ENCODE assay signal across 9 mouse cellular contexts in the genomic region with DNA sequence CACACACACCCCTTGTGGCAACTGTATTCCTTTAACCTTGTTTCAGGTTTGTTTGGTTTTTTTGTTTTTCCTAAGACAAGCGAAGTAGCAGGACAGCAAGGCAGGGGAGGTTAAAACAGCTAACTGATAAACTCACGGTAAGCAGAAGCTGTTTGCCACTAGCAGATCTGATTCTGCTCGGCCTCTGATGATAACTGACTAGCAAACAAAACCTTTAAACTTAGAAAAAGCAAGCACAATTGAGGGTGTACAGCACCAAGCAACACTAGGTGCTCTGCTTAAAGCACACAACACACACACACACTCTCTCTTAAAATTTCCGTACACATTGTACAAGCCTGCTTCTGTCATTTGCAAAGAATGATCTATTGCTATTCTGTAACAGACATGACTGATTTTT. TPM values are rescaled to one million over a fixed set of nuclear protein-coding genes. Genes with fewer than 3 reads are reported as not detected.
DNase-seq lines count a peak whose midpoint lies in the region; ATAC-seq lines count a peak whose summit lies in the region.
"Had no signal": no experiment of that assay in that cellular context is flagged by ENCODE, and none has a peak within 500 bp of the region (broad histone marks: within the 10 kb centered on the region; RNA-seq: fewer than 3 reads in every experiment).

No protein-coding gene starts in this region.

- peaks cover 48% of the 10 kb centered on the region for H3K4me1 ChIP-seq in heart, embryonic 15.5 days (replicated peaks)
- peaks cover 12% of the 10 kb centered on the region for H3K4me1 ChIP-seq in brown adipose tissue, adult 24 weeks (ENCODE audit: control insufficient read depth, insufficient read depth, insufficient read length, low read length)
- peaks cover 5% of the 10 kb centered on the region; the same call in 1 of the 2 replicates for H3K4me1 ChIP-seq in hindbrain, embryonic 11.5 days (replicated peaks; ENCODE audit: control insufficient read depth, insufficient read depth, low read length)
- peaks cover 74% of the 10 kb centered on the region for H3K4me1 ChIP-seq in midbrain, embryonic 13.5 days (replicated peaks)

- DNase-seq in heart, postnatal 4 days, result no peak
- DNase-seq in hindbrain, embryonic 11.5 days (ENCODE audit: low spot score), result peak; percentile 39
- DNase-seq in lung, postnatal 10 days, result no peak
- DNase-seq in urinary bladder, postnatal 14 days (ENCODE audit: low spot score), result no peak

- 23% methylated on average over 4 of the region's 4 CpGs for WGBS in heart, embryonic 15.5 days
- 31% methylated on average over 4 of the region's 4 CpGs for WGBS in hindbrain, embryonic 11.5 days
- WGBS in midbrain, embryonic 13.5 days, result 24% methylated on average over 4 of the region's 4 CpGs

- peaks cover 5% of the 10 kb centered on the region; the same call in 1 of the 2 replicates for H3K36me3 ChIP-seq in heart, embryonic 15.5 days
- peaks cover 6% of the 10 kb centered on the region; the same call in 1 of the 2 replicates for H3K36me3 ChIP-seq in hindbrain, embryonic 11.5 days (ENCODE audit: control insufficient read depth, insufficient read depth, low read length)
- H3K36me3 ChIP-seq in midbrain, embryonic 13.5 days, result peaks cover 14% of the 10 kb centered on the region

- H3K27ac ChIP-seq in heart, embryonic 15.5 days, result peak overlapping the region; percentile 97
- peak overlapping the region; percentile 88 for H3K27ac ChIP-seq in brown adipose tissue, adult 24 weeks (replicated peaks; ENCODE audit: low read depth, low read length)
- peak overlapping the region; percentile 39; the same call in 1 of the 2 replicates for H3K27ac ChIP-seq in hindbrain, embryonic 11.5 days (ENCODE audit: low read depth, low read length)
- peak overlapping the region; percentile 93 for H3K27ac ChIP-seq in midbrain, embryonic 13.5 days

- ATAC-seq in heart, embryonic 15.5 days (replicated peaks; ENCODE audit: insufficient number of reproducible peaks, insufficient read depth, low FRiP score, low read depth), result no peak
- no peak for ATAC-seq in hindbrain, embryonic 11.5 days (ENCODE audit: low FRiP score)
- ATAC-seq in midbrain, embryonic 13.5 days, result no peak
- ATAC-seq in monocyte, adult 5-6 weeks (replicated peaks; ENCODE audit: insufficient number of reproducible peaks, low FRiP score, low TSS enrichment, poor library complexity, severe bottlenecking), result no peak
- ATAC-seq: Patski had no signal

- H3K4me3 ChIP-seq in heart, embryonic 15.5 days, result peak overlapping the region; percentile 52
- H3K4me3 ChIP-seq in brown adipose tissue, adult 24 weeks (ENCODE audit: insufficient read depth, low read depth, low read length), result peak overlapping the region; percentile 48
- H3K4me3 ChIP-seq in hindbrain, embryonic 11.5 days (ENCODE audit: low read depth, low read length), result peak overlapping the region; percentile 44
- peak overlapping the region; percentile 44 for H3K4me3 ChIP-seq in midbrain, embryonic 13.5 days (replicated peaks)

- H3K9me3 ChIP-seq in heart, embryonic 15.5 days (replicated peaks), result no peaks in the 10 kb centered on the region
- no peaks in the 10 kb centered on the region for H3K9me3 ChIP-seq in hindbrain, embryonic 11.5 days (ENCODE audit: control insufficient read depth, low read length)
- H3K9me3 ChIP-seq in midbrain, embryonic 13.5 days, result no peaks in the 10 kb centered on the region

- no peaks in the 10 kb centered on the region for H3K27me3 ChIP-seq in heart, embryonic 15.5 days
- no peaks in the 10 kb centered on the region for H3K27me3 ChIP-seq in hindbrain, embryonic 11.5 days (ENCODE audit: control insufficient read depth, insufficient read depth, low read length)
- no peaks in the 10 kb centered on the region for H3K27me3 ChIP-seq in midbrain, embryonic 13.5 days
- H3K27me3 ChIP-seq: Patski had no signal

- peak overlapping the region; percentile 70 for H3K9ac ChIP-seq in heart, embryonic 15.5 days
- H3K9ac ChIP-seq in hindbrain, embryonic 11.5 days (ENCODE audit: low read depth, low read length), result peak overlapping the region; percentile 32; the same call in 1 of the 2 replicates
- H3K9ac ChIP-seq in midbrain, embryonic 13.5 days (replicated peaks), result peak overlapping the region; percentile 66

- peak overlapping the region; percentile 85 for H3K4me2 ChIP-seq in heart, embryonic 15.5 days
- H3K4me2 ChIP-seq in hindbrain, embryonic 11.5 days (replicated peaks; ENCODE audit: low read depth, low read length), result peak overlapping the region; percentile 50
- H3K4me2 ChIP-seq in midbrain, embryonic 13.5 days (replicated peaks), result peak overlapping the region; percentile 65

RNA-seq across cellular contexts. Expression of gene Irs1, which starts 6.8 kb away (rescaled TPM):
- polyA plus RNA-seq in heart, embryonic 15.5 days (2015; fragmentation: Nextera tagmentation; extraction: Ambion mirVana), result 9.1 and 9.3 TPM in 2 replicates
- total RNA-seq in heart, postnatal 4 days (2021), result 10 to 100 TPM; 39.4 to 43.1 TPM
- 10.1 and 11.7 TPM in 2 replicates for polyA plus RNA-seq in brown adipose tissue, adult 24 weeks (2012; ENCODE audit: insufficient read depth, insufficient read length, missing spikeins)
- 7.4 and 8.7 TPM in 2 replicates for polyA plus RNA-seq in hindbrain, embryonic 11.5 days (2014; fragmentation: Nextera tagmentation; extraction: Ambion mirVana)
- polyA plus RNA-seq in midbrain, embryonic 13.5 days (2015; fragmentation: Nextera tagmentation; extraction: Ambion mirVana), result 6.6 and 7.9 TPM in 2 replicates
- 0.21 TPM in 1 of 3 replicates, not detected in the others for total RNA-seq in monocyte, adult 5-6 weeks (2017)

RNA-seq across cellular contexts. Expression of gene Rhbdd1, which starts 31.8 kb away (rescaled TPM):
- 7.6 and 9.7 TPM in 2 replicates for polyA plus RNA-seq in heart, embryonic 15.5 days (2015; fragmentation: Nextera tagmentation; extraction: Ambion mirVana)
- 10 to 100 TPM; 11.6 to 11.8 TPM for total RNA-seq in heart, postnatal 4 days (2021)
- 8.2 and 11.5 TPM in 2 replicates for polyA plus RNA-seq in brown adipose tissue, adult 24 weeks (2012; ENCODE audit: insufficient read depth, insufficient read length, missing spikeins)
- polyA plus RNA-seq in hindbrain, embryonic 11.5 days (2014; fragmentation: Nextera tagmentation; extraction: Ambion mirVana), result 7.1 and 7.3 TPM in 2 replicates
- polyA plus RNA-seq in midbrain, embryonic 13.5 days (2015; fragmentation: Nextera tagmentation; extraction: Ambion mirVana), result 4.8 and 6.2 TPM in 2 replicates
- total RNA-seq in monocyte, adult 5-6 weeks (2017), result 20.5 to 28.8 TPM (median 20.9 TPM) in 3 replicates

RNA-seq across cellular contexts. Expression of gene Gm9747, which starts 51.5 kb away (rescaled TPM):
- 27.1 and 29.3 TPM in 2 replicates for polyA plus RNA-seq in heart, embryonic 15.5 days (2015; fragmentation: Nextera tagmentation; extraction: Ambion mirVana)
- total RNA-seq in heart, postnatal 4 days (2021), result not detected
- not detected in 2 replicates for polyA plus RNA-seq in brown adipose tissue, adult 24 weeks (2012; ENCODE audit: insufficient read depth, insufficient read length, missing spikeins)
- polyA plus RNA-seq in hindbrain, embryonic 11.5 days (2014; fragmentation: Nextera tagmentation; extraction: Ambion mirVana), result 31.1 and 32.8 TPM in 2 replicates
- polyA plus RNA-seq in midbrain, embryonic 13.5 days (2015; fragmentation: Nextera tagmentation; extraction: Ambion mirVana), result 20.9 and 21.0 TPM in 2 replicates
- total RNA-seq in monocyte, adult 5-6 weeks (2017), result not detected in 3 replicates

Comparison
In these comparisons a context has a peak if more than half of its experiments do, and no peak if none do; other contexts are left out.
1. H3K27ac ChIP-seq: peak in every context shown above with its lines; median percentile 97 in heart, embryonic 15.5 days; 93 in midbrain, embryonic 13.5 days; 88 in brown adipose tissue, adult 24 weeks; 39 in hindbrain, embryonic 11.5 days.
2. RNA of gene Gm9747, which starts 51.5 kb away (polyA plus RNA-seq): 31.1 to 32.8 TPM in hindbrain, embryonic 11.5 days, 27.1 to 29.3 TPM in heart, embryonic 15.5 days and 20.9 to 21.0 TPM in midbrain, embryonic 13.5 days; not detected in brown adipose tissue, adult 24 weeks; every median in the first group is over 10 times any median in the second.
3. Peak in every context shown above with its lines, with median percentiles within 50 percentile points of each other: H3K4me2 ChIP-seq, H3K4me3 ChIP-seq and H3K9ac ChIP-seq.